Mouse (Mus musculus) lung, postnatal 4 days (tissue): ENCODE measurements around the gene Rpl39.
"Not testable (repeated sequence)": the region's sequence is repeated elsewhere in the genome, so short reads cannot be mapped to it uniquely, and the experiment has no call there.

ENCODE experiments used
- DNase-seq, 2 experiments: peaks; one replicate each; pipeline ENCODE4 v3.0.0; 2021

Rpl39 gene

DNA sequence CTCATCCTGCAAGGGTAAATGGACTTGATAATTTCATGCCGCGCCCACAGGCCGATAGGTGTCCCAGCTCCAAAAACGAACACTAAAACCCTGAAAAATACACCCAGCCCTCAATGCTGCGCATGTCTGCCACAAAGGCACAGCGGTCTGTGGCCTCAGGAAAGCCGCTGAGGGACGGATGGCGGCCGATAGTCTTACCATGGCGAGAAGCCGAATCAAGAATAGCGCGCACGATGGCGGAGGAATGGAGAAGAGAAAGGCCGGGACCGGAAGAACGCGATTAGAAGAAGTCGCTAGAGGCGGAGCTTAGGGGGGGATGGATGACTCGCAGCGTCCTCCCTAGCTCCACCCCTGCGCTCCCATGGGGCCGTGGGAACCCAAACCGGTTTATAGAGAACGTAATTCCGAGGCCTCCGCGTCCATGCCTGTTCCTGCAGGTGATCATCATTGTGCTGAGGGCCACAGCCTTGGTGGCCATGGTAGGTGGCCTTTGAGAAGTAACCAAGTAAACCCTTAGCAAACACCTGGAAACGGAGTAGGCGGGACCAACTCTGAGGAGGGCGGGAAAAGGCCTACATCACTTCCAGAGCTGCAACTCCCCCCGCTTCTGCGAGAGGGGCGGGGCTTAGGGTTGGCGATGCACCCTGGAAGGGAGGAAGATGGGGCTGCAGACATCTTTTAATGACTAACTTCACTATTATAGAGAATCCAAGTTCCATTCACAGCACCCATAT, at the start of gene Rpl39:
Gene Rpl39 (minus strand): TSS at position 476 of the 734 bp plus-strand sequence.
- peak; percentile 88 to 92 for DNase-seq

DNA sequence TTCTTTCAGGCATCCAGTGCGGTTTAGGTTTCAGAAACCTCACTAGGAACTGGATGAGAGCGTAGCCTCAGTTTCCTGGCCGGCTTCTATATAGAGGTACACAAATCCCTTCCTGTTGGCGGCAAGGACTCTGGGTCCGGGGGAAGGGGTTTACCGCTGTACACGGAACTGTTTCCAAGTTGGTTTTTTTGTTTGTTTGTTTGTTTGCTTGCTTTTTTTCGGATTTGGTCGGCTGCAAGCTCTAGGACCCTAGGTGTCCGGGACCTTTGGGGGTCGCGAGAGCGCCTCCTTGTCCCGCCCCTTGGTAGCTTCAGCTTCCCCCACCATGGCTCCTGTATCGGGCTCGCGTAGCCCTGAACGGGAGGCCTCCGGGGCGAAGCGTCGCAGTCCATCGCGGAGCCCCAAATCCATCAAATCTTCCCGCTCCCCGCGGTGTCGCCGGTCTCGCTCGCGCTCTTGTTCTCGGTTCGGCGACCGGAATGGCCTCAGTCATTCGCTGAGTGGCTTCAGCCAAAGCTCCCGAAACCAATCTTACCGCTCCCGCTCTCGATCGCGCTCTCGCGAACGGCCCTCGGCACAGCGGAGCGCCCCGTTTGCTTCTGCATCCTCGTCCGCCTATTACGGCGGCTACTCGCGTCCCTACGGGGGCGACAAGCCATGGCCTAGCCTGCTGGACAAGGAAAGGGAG, 41.6 kb upstream of the Rpl39 start, which contains the start of gene Nkap:
Gene Nkap (plus strand): TSS at position 125 of the 688 bp plus-strand sequence.
- DNase-seq, result peak; percentile 66 to 82

DNA sequence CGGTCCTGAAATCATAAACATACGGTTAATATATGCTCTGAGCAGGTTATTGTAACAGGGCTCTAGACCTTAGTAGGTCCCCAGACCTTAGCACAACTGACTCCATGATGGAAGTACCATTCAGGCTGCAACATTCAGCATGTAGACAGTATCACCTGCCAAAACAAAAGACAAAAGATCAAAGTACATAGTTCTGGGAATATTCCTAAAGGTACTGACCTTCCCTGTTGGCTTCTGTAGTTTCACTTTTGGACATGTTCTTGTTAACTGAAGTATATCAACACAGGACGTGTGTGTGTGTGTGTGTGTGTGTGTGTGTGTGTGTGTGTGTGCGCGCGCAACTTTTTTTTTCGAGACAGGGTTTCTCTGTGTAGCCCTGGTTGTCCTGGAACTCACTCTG, 40.3 kb upstream of the Rpl39 start:
- DNase-seq, result no peak

DNA sequence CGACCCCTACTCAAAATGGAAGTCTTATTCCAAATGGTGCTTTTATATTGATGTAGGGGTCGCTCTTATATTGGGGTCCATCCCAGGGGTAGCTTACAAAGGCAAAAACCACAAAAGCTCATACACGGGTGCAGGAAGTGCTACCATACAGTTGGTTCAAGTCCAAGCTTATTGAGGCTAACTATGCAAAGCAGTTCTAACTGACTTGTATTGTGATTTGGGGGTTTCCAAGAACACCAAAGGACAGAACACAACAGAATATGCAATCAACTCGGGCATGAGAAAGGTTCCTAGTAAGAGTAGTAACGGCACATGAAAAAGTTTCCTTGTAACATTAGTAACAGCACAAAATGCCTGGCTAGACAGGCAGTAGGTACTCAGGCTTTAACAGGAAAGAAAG, 35.0 kb upstream of the Rpl39 start:
- no peak for DNase-seq

DNA sequence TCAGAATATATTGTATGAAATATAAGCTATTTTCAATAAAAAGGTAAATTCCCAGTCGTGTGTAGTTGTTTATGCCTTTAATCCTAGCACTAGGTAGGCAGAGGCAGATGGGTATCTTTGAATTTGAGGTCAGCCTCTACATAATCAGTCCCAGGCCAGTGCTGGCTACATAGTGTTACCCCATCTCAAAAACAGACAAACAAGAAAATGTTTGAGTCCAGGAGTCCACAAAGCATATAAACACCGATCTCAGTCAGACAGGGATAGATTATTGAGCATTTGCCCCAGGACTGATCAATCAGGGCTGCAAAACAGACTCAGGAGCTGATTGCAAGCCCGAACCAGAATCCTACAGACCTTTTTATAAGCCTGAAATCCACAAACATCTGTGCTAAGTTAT, 34.4 kb upstream of the Rpl39 start:
- DNase-seq, result no peak

DNA sequence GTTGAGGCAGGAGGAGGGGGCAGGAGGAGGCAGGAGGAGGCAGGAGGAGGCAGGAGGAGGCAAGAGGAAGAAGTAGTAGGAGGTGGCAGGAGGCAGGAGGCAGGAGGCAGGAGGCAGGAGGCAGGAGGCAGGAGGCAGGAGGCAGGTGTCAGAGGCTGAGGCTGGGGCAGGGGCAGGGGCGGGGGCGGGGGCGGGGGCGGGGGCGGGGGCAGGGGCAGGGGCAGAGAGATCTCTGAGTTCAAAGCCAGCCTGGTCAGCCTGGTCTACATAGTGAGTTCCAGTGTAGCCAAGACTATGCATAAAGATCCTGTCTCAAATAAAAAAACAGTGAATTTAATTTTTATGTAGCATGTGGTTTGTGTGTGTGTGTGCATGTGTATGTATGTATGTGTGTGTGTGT, 31.9 kb upstream of the Rpl39 start:
- DNase-seq, result no peak

DNA sequence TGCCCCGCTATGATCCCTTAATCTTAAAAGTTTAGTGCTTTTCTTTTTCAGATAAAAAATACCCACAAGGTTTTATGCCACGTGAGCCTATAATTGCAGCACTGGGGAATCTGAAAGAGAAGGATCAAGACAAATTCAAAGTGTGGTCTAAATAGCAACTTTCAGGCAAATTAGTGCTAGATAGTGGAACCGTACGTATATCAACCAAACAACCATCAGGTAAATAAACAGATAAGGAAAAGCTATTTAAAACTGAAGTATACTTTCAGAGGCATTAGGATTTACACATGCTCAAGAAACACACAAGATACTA, 25.6 kb upstream of the Rpl39 start:
- DNase-seq, result no peak

DNA sequence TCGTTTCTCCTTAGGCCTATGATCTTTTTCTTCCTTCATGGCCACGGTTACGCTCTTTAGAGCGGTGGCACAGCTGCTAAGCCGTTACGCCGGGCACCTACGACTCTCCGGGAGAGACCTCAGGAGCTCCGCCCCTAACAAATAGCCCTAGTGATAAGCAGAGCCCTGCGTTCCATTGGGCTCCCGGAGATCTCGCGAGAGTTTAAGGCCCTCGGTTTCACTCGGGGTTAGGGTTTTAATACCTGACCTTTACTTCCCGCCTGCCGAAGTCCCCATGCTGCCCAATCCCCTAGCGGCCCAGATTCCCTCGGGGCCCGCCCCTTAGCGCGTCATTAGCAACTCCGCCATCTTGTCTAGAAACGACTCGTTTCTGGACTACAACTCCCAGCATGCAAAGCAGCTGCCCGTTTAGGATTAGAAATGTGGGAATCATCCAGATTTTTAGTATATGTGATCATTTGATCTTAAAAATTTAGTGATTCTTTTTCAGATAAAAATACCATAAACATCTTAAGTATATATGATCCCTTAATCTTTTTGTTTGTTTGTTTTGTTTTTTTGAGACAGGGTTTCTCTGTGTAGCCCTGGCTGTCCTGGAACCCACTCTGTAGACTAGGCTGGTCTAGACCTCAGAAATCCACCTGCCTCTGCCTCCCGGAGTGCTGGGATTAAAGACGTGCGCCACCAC, 25.1 kb upstream of the Rpl39 start, which contains the start of gene Upf3b:
Gene Upf3b (minus strand): TSS at position 130 of the 688 bp plus-strand sequence.
- DNase-seq, result peak; percentile 93 to 96

DNA sequence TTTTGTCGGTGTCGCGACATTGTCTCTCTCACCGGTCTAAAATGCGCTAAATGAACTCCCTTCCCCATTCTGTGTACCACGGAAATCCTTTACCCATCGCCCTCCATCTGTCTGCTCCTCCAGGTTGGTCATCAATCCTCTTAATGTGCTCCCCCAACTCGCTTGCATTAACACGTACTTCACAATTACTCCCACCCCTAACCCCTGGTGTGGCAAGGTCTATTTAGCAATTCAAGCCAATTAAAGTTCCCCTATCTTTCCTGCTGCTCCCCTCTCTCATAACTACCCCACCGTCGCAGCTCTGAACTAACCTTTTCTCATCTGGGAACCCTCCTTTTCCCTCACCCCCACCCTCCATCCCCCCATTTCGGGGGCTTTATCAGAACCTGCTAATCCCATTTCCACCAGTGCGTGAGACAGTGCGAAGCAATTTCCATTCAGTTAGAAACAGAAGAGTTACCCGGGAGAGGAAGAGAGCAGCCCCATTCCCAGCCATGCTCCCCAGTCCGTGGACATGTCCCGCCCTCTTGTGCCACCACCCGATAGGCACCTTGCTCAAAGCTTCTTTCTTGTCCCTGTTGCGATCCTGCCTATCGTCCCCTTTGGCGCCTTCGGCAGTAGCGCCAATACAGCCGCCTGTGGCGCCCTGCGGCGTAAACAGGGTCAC, 24.5 kb upstream of the Rpl39 start:
- DNase-seq, result no peak

DNA sequence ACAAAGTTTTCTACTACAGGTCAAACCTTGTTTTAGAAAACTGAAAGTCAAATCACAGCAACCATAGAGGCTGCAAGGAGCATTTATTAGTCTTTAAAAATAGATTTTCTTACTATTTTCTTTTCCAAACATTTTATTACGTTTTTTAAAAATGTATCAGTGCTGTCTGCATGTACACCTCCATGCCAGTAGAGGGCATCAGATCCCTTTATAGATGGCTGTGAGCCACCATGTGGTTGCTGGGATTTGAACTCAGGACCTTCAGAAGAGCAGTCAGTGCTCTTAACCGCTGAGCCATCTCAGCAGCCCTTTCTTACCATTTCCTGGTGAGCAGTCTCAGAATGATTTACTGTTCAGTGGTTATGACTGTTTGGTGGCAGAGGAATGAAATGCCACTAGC, 18.6 kb upstream of the Rpl39 start:
- no peak for DNase-seq

DNA sequence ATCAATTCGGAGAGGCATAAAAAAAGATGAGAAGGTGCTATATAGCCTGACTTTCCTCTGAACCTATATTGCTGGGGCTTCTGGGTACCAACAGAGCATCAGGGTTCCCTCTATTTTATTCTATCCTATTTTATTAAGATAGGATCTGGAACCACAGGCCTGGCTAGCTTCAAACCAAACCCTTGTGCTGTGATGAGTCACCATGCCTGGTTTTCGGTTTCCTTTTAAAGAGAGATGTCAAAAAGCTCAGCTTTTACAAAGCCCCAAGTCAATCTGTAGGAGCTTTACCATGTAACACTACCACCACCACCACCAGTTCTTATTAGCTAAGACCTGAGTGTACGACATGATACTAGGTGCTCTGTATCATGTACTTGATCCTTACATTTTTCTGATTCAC, 13.5 kb upstream of the Rpl39 start:
- DNase-seq, result no peak

DNA sequence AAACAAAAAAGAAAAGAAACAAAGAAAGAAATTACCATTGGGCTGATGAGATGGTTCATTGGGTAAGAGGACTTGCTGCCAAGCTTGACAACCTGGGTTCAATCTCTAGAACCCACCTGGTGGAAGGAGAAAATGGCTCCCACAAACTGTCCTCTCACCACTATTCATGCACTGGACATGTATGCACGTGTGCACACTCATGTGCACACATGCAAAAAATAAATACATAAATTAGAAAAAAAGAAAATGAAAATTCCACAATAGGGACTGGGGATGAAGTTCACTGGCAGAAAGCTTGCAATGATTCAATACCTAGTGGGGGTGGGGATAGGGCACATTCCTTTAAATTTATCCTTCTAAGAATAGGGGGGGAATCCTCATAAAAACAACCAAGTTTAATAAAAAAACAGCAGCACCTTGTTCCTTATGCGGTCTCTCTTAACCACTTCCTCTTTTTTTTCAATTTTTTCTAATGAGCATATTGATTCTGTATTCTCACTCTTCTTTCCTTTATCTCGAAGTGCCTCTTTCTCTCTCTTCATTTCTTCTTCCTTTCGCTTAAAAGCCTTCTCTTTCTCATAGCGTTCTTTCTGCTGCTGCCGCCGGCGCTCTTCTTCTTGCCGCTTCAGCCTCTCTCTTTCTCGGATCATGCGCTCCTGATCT, 10.0 kb upstream of the Rpl39 start:
- DNase-seq, result no peak

DNA sequence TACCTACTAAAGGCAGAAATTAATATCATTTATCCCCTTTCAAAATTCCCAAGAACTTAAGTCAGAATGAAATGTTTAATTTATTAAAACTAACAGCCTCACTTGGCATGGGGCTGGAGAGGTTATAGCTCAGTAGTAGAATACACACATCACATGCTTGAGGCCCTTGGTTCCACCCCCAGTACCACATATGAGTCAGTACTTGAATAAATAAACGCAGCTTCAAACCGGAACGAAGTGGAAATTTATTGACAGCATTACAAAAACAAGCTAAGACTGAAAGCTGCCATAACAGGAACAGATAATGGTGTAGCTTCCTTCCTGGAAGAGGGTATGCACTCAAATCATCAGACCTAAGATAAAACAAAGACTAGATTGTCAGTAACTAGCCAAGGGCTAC, 6.3 kb upstream of the Rpl39 start:
- DNase-seq, result no peak

DNA sequence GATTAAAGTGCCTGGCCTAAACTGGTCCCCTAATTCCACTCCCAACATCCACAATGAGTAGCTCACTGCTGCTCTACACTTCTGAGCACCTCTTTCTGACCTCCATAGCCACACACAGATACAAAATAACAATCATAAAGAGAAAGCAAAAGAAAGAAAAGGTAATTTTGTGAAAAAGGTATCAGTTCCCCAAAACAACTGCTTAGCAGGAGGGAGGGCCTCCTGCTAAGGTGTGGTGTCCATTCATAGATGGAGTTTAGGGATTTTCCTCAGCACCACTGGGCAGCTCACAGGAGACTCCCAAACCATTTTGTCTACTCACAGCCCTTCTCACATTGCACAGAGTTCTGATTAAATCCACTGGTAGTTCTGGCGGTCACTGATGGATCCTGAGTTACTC, 3.6 kb upstream of the Rpl39 start:
- DNase-seq, result no peak

DNA sequence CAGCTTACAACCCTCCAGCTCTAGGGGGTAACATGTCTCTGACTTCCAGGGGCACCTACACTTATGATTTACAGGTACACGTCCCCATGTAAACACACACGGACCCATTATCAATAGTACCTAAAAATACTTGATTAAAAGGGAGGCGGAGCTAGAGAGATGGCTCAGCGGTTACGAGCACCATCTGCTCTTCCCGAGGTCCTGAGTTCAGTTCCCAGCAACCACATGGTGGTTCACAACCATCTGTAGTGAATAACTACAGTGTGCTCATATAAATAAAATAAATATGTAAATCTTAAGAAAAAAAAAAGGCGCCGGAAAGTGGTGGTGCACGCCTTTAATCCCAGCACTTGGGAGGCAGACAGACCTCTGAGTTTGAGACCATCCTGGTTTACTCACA, 463 bp upstream of the Rpl39 start:
- DNase-seq, result no peak

DNA sequence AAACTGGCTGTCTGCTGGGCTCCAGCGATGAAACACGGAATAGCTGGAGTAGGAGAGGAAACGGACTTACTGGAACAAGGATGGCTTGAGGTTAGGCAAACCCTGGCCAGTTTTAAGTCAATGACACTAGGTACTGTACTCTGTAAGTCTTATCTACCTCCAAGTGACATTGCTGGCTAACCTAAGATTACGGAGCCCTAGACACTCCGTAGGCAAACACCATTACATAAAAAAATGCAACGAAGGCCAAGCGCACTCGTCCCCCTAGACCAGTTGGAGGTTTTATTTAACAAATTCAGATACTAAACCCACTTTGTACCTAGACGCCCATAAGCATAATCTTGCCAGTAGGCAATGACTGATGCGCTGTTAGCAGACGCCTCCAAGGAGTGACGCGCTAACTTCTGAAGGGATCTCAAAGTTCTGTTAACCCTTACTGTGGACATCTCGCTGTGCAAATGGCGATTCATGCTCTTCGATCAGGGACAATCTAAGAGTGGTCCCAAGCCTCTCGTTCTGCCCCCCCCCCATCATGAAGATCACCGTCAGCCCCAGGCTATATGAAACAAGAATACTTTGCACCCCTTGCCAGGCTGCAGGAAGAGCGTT, 780 bp downstream of the Rpl39 start:
- DNase-seq, result peak; percentile 11 to 17

DNA sequence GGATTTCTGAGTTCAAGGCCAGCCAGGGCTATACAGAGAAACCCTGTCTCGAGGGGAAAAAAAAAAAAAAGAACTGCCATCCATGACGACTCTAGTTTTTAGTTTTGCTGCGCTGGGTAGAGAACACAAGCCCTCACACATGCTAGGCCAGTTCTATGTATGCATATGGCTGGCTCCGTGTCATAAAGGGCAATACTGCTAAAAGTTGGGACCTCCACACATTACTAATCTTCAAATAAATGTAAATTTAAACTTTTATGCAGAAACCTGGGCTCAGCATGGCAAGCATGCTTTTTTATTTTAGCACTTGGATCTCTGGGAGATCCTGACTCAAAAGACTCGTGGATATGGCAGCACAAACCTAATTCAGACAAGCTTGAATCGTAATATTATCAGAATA, 4.0 kb downstream of the Rpl39 start:
- no peak for DNase-seq

DNA sequence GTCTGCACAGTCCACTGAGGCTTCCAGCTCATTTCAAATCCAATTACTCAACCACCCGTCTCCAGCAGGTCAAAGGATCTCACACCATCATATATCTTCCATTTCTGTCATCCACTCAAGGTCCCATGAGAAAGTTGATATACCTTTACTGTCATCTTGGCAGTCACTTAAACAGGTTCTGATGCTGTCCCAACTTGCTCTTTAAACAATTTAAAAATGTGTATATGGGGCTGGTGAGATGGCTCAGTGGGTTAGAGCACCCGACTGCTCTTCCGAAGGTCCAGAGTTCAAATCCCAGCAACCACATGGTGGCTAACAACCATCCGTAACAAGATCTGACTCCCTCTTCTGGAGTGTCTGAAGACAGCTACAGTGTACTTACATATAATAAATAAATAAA, 4.9 kb downstream of the Rpl39 start:
- DNase-seq, result not testable (repeated sequence)

DNA sequence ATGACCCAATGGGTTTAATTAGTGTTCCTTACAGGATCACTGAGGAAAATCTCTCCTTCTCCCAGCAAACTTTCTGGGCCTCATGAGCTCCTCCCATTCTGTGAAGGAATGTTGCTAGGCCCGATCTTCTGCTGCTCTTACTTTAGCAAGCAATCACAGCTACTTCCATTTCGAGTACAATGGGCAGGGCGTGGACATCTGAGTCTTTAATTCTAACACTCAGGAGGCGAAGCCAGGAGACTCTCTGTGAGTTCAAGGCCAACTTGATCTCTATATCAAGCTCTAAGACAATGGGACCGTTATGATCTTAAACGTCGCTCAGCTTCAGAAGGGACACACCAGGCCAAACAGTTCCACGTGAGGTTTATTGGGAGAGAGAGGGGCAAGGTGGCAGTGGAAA, 8.6 kb downstream of the Rpl39 start:
- DNase-seq, result no peak

DNA sequence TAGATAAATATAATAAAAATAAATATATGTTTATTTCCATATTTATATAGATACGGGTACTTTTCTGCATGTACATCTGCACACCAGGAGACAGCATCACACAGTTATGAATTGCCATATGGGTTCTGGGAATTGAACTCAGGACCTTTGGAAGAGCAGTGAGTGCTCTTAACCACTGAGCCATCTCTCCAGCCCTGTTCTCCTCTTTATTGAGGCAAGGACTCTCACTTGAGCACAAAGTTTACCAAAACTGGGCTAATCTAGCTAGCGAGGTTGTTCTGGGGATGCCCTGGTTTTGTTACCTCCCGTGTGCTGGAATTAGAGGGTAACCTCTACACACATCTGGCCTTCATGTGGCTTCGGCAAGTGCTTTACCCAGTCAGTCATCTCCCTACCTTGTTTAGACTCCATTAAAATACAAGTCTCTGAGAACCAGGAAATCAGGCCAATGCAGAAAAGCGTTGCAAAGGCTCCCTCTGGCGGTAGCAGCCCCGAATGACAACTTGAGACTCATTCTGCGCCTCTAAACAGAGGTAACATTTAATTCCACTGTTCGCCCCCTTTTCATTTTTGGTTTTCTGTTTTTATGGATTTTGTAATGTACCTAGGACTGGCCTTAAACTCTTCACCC, 10.8 kb downstream of the Rpl39 start:
- peak; percentile 37 to 70 for DNase-seq

DNA sequence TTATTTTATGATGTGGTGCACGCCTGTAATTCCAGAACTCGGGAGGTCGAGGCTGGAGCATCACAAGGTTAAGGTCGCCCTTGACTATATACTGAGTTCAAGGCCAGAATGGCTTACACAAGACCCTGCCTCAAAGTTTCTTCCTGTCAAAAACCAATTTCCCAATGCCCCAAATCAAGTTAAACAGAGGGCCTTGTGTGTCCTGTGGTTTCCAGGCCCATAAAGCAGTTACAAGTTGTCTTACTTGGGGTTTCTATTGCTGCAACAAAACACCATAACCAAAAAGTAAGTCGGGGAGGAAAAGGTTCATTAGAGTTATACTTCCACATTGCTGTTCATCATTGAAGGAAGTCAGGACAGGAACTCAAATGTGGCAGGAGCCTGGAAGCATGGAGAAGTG, 16.4 kb downstream of the Rpl39 start:
- DNase-seq, result no peak

DNA sequence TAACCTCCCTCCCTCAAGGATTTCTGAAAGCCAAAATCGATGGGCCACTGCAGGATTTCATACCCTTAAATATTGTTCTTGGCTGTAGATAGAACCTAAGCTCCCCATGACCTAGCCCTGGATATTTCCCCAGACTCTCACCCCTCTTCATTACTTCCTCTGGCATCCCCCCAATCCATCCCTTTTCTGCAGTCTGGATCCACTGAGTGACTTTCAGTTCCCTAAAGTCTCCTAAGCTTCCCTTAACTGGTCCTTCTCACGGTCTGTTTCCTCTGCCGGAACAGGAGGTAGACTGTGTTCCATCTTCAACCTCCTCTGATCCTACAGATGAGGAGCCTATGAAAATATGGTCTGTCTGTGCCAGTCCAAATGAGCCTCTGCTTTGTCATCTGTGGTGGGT, 17.9 kb downstream of the Rpl39 start:
- no peak for DNase-seq
